Mouse (Mus musculus) myocyte (in vitro differentiated cells): ENCODE data around the gene Smim6. TPM values are rescaled to one million over a fixed set of nuclear protein-coding genes. Genes with fewer than 3 reads are reported as not detected.

Experiments
- H3K27me3 ChIP-seq: one replicate; pipeline ENCODE4 v1.6.1; 2011; ENCODE audit not compliant: control insufficient read depth, insufficient read depth, insufficient read length
- H3K36me3 ChIP-seq: one replicate; pipeline ENCODE4 v1.6.1; 2011; ENCODE audit not compliant: control insufficient read depth, insufficient read depth
- H3K4me2 ChIP-seq: one replicate; pipeline ENCODE4 v1.6.1; 2011; ENCODE audit warnings: low read depth, control low read depth
- H3K4me3 ChIP-seq: one replicate; pipeline ENCODE4 v1.5.1; 2011; ENCODE audit warnings: mild to moderate bottlenecking, control low read depth, moderate library complexity
- H3K79me2 ChIP-seq: one replicate; pipeline ENCODE4 v1.6.1; 2011; ENCODE audit not compliant: control insufficient read depth, insufficient read depth
- H3ac ChIP-seq: one replicate; pipeline ENCODE4 v1.6.1; 2011; ENCODE audit not compliant: control insufficient read depth, insufficient read length
- CEBPB ChIP-seq: IDR thresholded peaks from 2 replicates; pipeline ENCODE4 v1.6.1; 2011; ENCODE audit warnings: mild to moderate bottlenecking, moderate library complexity; ENCODE audit not compliant: poor library complexity, insufficient read depth, severe bottlenecking
- E2F4 ChIP-seq: IDR thresholded peaks from one replicate; pipeline ENCODE4 v1.6.1; 2011; ENCODE audit warnings: mild to moderate bottlenecking, control low read depth, moderate library complexity; ENCODE audit not compliant: insufficient read depth
- MAX ChIP-seq: IDR thresholded peaks from one replicate; pipeline ENCODE4 v1.6.1; 2011; ENCODE audit warnings: low read depth, mild to moderate bottlenecking, control low read depth
- MYOD1 ChIP-seq, 3 experiments: IDR thresholded peaks; one replicate each; pipeline ENCODE4 v1.6.1; 2011; ENCODE audit warnings: control low read depth in 2 of 3, low read depth in 2 of 3, mild to moderate bottlenecking in 2 of 3, moderate library complexity in 1 of 3; ENCODE audit not compliant: insufficient read length in 2 of 3, control insufficient read depth in 1 of 3
- MYOG ChIP-seq, 3 experiments: IDR thresholded peaks; one replicate each; pipeline ENCODE4 v1.6.1; 2011; ENCODE audit warnings: control low read depth in 2 of 3, low read depth in 2 of 3, mild to moderate bottlenecking in 2 of 3; ENCODE audit not compliant: insufficient read length in 2 of 3, control insufficient read depth in 1 of 3, insufficient read depth in 1 of 3
- POLR2A ChIP-seq: IDR thresholded peaks from one replicate; pipeline ENCODE4 v1.6.1; 2011; ENCODE audit warnings: low read depth, mild to moderate bottlenecking, control low read depth, moderate library complexity; ENCODE audit not compliant: insufficient read length
- POLR2AphosphoS2 ChIP-seq: IDR thresholded peaks from one replicate; pipeline ENCODE4 v1.6.1; 2011; ENCODE audit warnings: low read depth, control low read depth; ENCODE audit not compliant: insufficient read length
- REST ChIP-seq: IDR thresholded peaks from one replicate; pipeline ENCODE4 v1.6.1; 2011; ENCODE audit warnings: mild to moderate bottlenecking, control low read depth, moderate library complexity; ENCODE audit not compliant: insufficient read depth, insufficient read length
- SRF ChIP-seq: IDR thresholded peaks from one replicate; pipeline ENCODE4 v1.6.1; 2011; ENCODE audit warnings: low read depth; ENCODE audit not compliant: control insufficient read depth, insufficient read length
- TCF12 ChIP-seq: IDR thresholded peaks from one replicate; pipeline ENCODE4 v1.6.1; 2011; ENCODE audit warnings: mild to moderate bottlenecking, control low read depth; ENCODE audit not compliant: poor library complexity, insufficient read depth, severe bottlenecking
- TCF3 ChIP-seq: IDR thresholded peaks from one replicate; pipeline ENCODE4 v1.6.1; 2011; ENCODE audit warnings: low read depth, control low read depth; ENCODE audit not compliant: insufficient read length
- USF1 ChIP-seq: IDR thresholded peaks from one replicate; pipeline ENCODE4 v1.6.1; 2011; ENCODE audit warnings: low read depth, mild to moderate bottlenecking, control low read depth, moderate library complexity
- polyA plus RNA-seq: library from polyadenylated mRNA; unstranded; fragments of >200 nt; fragmentation: generic; extraction: Trizol; gene quantifications from one replicate; pipeline ENCODE4 v1.2.1, GENCODE M21; 2012; ENCODE audit warnings: missing spikeins

Gene Smim6
- polyA plus RNA-seq, 1 experiment: 7.8 TPM

DNA sequence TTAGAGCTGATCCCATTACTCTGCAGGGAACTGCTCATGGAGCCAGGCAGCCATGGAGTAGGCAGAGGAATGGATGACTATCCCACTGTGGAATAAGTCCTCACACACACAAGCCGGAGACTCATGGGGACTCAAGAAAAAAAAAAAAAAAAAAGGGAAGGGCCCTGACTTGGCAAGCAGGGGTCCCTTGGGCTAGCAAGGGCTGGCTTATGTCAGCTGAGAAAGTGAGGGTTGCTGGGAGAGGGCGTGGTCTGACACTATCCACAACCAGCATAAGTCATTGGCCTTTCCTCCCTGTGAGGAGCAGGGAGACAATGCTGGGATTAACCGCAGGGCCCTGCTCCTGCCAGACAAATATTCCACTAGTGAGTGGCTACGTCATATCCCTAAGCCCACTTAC, 4.8 kb downstream of the Smim6 start:
- peaks cover 3% of the 10 kb centered on the region for H3K36me3 ChIP-seq
- H3K4me2 ChIP-seq: no peak overlapping the region
- no peak overlapping the region for H3ac ChIP-seq
- H3K4me3 ChIP-seq: no peak overlapping the region
- no peak for TF ChIP-seq MYOG (IDR thresholded peaks at IDR 0.05; ENCODE audit: control insufficient read depth in 1 of 3, insufficient read depth in 1 of 3, insufficient read length in 2 of 3, low read depth in 2 of 3)
- TF ChIP-seq TCF12: no peak
- no peak for TF ChIP-seq E2F4
- no peak for TF ChIP-seq MAX
- no peaks in the 10 kb centered on the region for H3K27me3 ChIP-seq
- no peaks in the 10 kb centered on the region for H3K79me2 ChIP-seq

DNA sequence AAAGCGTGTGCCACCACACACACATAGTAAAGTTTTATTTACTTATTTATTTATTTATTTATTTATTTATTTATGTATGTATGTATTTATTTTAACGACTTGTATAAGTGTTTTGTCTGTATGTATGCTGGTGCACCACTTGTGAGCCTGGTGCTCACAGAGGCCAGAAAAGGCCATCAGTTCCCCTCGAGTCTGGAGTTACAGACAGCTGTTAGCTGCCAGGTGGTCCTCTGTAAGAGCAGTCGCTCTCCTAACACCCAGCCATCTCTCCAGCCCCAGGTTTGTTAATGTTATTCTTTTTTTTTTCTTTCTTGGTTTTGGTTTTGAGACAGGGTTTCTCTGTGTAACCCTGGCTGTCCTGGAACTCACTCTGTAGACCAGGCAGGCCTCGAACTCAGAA, 6.8 kb downstream of the Smim6 start:
- Histone ChIP-seq H3ac (no peak overlapping the region), H3K4me2 (no peak overlapping the region), H3K36me3 (peaks cover 12% of the 10 kb centered on the region), H3K79me2 (no peaks in the 10 kb centered on the region), H3K27me3 (no peaks in the 10 kb centered on the region), H3K4me3 (no peak overlapping the region)
- TF ChIP-seq TCF12: peak; percentile 67
- peak in 2 of 3 experiments; percentile 59 to 71 for TF ChIP-seq MYOD1 (IDR thresholded peaks at IDR 0.05; ENCODE audit: control insufficient read depth in 1 of 3, insufficient read length in 2 of 3, low read depth in 2 of 3)
- TF ChIP-seq E2F4: no peak
- TF ChIP-seq MYOG (IDR thresholded peaks at IDR 0.05; ENCODE audit: control insufficient read depth in 1 of 3, insufficient read depth in 1 of 3, insufficient read length in 2 of 3, low read depth in 2 of 3): peak in 2 of 3 experiments; percentile 45 to 81

GRCm38 (mm10) chr11:115919073-115919472, 7.3 kb downstream of the Smim6 start:
- H3K36me3 ChIP-seq: peaks cover 14% of the 10 kb centered on the region
- no peak overlapping the region for H3ac ChIP-seq
- no peaks in the 10 kb centered on the region for H3K79me2 ChIP-seq
- no peak overlapping the region for H3K4me2 ChIP-seq
- H3K27me3 ChIP-seq: no peaks in the 10 kb centered on the region
- H3K4me3 ChIP-seq: no peak overlapping the region
- TF ChIP-seq CEBPB: no peak
- no peak for TF ChIP-seq POLR2A
- no peak for TF ChIP-seq MAX

GRCm38 (mm10) chr11:115920110-115920818, 8.4 kb downstream of the Smim6 start:
- Histone ChIP-seq H3K4me3 (no peak overlapping the region), H3K4me2 (no peak overlapping the region), H3ac (no peak overlapping the region), H3K79me2 (no peaks in the 10 kb centered on the region), H3K27me3 (no peaks in the 10 kb centered on the region), H3K36me3 (peaks cover 16% of the 10 kb centered on the region)
- TF ChIP-seq POLR2A: no peak
- no peak for TF ChIP-seq USF1
- no peak for TF ChIP-seq MAX
- TF ChIP-seq REST: no peak
- TF ChIP-seq POLR2AphosphoS2: no peak
- TF ChIP-seq CEBPB: no peak
- TF ChIP-seq TCF3: no peak
- no peak for TF ChIP-seq E2F4
- TF ChIP-seq MYOG (IDR thresholded peaks at IDR 0.05; ENCODE audit: control insufficient read depth in 1 of 3, insufficient read depth in 1 of 3, insufficient read length in 2 of 3, low read depth in 2 of 3): no peak
- TF ChIP-seq SRF: no peak
- no peak for TF ChIP-seq MYOD1 (IDR thresholded peaks at IDR 0.05; ENCODE audit: control insufficient read depth in 1 of 3, insufficient read length in 2 of 3, low read depth in 2 of 3)
- no peak for TF ChIP-seq TCF12

- TF ChIP-seq REST: no peak
- no peak for TF ChIP-seq USF1
- no peak for TF ChIP-seq MAX
- TF ChIP-seq MYOD1 (IDR thresholded peaks at IDR 0.05; ENCODE audit: control insufficient read depth in 1 of 3, insufficient read length in 2 of 3, low read depth in 2 of 3): peak in 2 of 3 experiments; percentile 41 to 64
- TF ChIP-seq TCF3: peak; percentile 26
- TF ChIP-seq POLR2A: no peak
- TF ChIP-seq SRF: no peak
- no peak for TF ChIP-seq POLR2AphosphoS2
- no peak for TF ChIP-seq CEBPB
- no peak for TF ChIP-seq TCF12
- TF ChIP-seq E2F4: no peak
- peak in 1 of 3 experiments; percentile 82 for TF ChIP-seq MYOG (IDR thresholded peaks at IDR 0.05; ENCODE audit: control insufficient read depth in 1 of 3, insufficient read depth in 1 of 3, insufficient read length in 2 of 3, low read depth in 2 of 3)
- H3K27me3 ChIP-seq: no peaks in the 10 kb centered on the region
- H3ac ChIP-seq: no peak overlapping the region
- no peak overlapping the region for H3K4me2 ChIP-seq
- no peak overlapping the region for H3K4me3 ChIP-seq
- H3K36me3 ChIP-seq: peaks cover 20% of the 10 kb centered on the region
- no peaks in the 10 kb centered on the region for H3K79me2 ChIP-seq
Measured at GRCm38 (mm10) chr11:115921986-115922385, 10.2 kb downstream of the Smim6 start.
